Mouse (Mus musculus): Measurements from ENCODE around the gene Gm37240. TPM values are rescaled to one million over a fixed set of nuclear protein-coding genes. Genes with fewer than 3 reads are reported as not detected.

Gene Gm37240
- polyA plus RNA-seq, 1 experiment from 2014 or later = 8.9 TPM

DNA sequence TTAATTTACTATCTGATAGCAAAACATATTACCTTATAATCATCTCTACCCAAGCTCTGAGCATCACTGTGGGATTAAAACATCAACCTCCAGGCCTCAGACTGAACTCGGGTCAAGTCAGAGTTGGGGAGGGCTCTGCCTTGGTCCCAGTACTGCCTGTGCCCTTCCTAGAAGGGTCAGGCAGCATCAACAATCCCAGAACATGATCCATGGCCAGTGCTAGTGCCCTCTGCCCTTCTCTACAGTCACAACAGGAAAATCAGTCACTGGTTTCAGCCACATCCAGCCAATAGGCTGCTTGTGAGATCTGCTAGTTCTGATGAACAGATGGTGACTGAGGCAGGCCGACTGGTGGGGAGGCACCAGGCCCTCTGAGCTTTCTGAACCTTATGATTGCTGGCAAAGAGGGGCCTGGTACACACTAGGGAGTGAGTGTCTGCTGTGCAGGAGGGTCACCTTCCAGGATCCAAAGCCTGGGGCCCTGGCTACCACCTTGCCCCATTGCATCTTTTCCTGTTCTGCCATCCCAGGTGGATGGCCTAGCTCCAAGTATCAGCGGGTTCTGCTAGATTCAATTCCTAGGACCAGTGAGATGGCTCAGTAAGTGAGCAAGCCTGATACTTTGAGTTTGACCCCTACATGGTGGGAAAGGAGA lies 401.7 kb downstream of the Gm37240 start:
- peak overlapping the region; percentile 60 for H3K27ac ChIP-seq
- peak; percentile 20; the same call in 1 of the 2 replicates for ATAC-seq (replicated peaks; ENCODE audit: low FRiP score)

GRCm38 (mm10) chr3:85482636-85483035 lies 404.7 kb downstream of the Gm37240 start:
- Histone ChIP-seq H3K9ac (no peak overlapping the region), H3K9me3 (replicated peaks) (no peaks in the 10 kb centered on the region; the same call in 1 of the 2 replicates), H3K4me3 (replicated peaks) (no peak overlapping the region), H3K4me2 (no peak overlapping the region), H3K36me3 (no peaks in the 10 kb centered on the region), H3K27ac (0 out of 2 replicates have a peak overlapping the region, but pooled peaks have one; percentile 41), H3K4me1 (peaks cover 38% of the 10 kb centered on the region), H3K27me3 (no peaks in the 10 kb centered on the region)
- peak; percentile 92 for ATAC-seq (replicated peaks; ENCODE audit: low FRiP score)
- 11% methylated on average over 5 of the region's 5 CpGs for WGBS

More for the DNA sequence above, 401.7 kb downstream of the Gm37240 start:
- Histone ChIP-seq H3K9ac (no peak overlapping the region), H3K36me3 (no peaks in the 10 kb centered on the region), H3K9me3 (replicated peaks) (no peaks in the 10 kb centered on the region; the same call in 1 of the 2 replicates), H3K27me3 (no peaks in the 10 kb centered on the region), H3K4me1 (peaks cover 34% of the 10 kb centered on the region), H3K4me3 (replicated peaks) (no peak overlapping the region), H3K4me2 (no peak overlapping the region)
- WGBS = 36% methylated on average over 3 of the region's 3 CpGs

- Histone ChIP-seq H3K27ac (no peak overlapping the region), H3K36me3 (no peaks in the 10 kb centered on the region), H3K4me1 (peaks cover 31% of the 10 kb centered on the region), H3K4me2 (no peak overlapping the region), H3K4me3 (replicated peaks) (no peak overlapping the region), H3K9ac (no peak overlapping the region), H3K9me3 (replicated peaks) (no peaks in the 10 kb centered on the region; the same call in 1 of the 2 replicates), H3K27me3 (no peaks in the 10 kb centered on the region)
- ATAC-seq (replicated peaks; ENCODE audit: low FRiP score) = no peak
- WGBS = 77% methylated on average over 1 of the region's 1 CpGs
Observed at GRCm38 (mm10) chr3:85480638-85481037, 406.7 kb downstream of the Gm37240 start.

GRCm38 (mm10) chr3:85478731-85479130 lies 408.6 kb downstream of the Gm37240 start:
- no peaks in the 10 kb centered on the region for H3K27me3 ChIP-seq
- peaks cover 18% of the 10 kb centered on the region for H3K4me1 ChIP-seq
- H3K4me2 ChIP-seq = no peak overlapping the region
- no peak for ATAC-seq (replicated peaks; ENCODE audit: low FRiP score)
- H3K9ac ChIP-seq = no peak overlapping the region
- H3K9me3 ChIP-seq (replicated peaks) = no peaks in the 10 kb centered on the region; the same call in 1 of the 2 replicates
- H3K27ac ChIP-seq = 0 out of 2 replicates have a peak overlapping the region, but pooled peaks have one; percentile 14
- H3K36me3 ChIP-seq = no peaks in the 10 kb centered on the region
- WGBS = 86% methylated on average over 8 of the region's 8 CpGs
- H3K4me3 ChIP-seq (replicated peaks) = no peak overlapping the region

DNA sequence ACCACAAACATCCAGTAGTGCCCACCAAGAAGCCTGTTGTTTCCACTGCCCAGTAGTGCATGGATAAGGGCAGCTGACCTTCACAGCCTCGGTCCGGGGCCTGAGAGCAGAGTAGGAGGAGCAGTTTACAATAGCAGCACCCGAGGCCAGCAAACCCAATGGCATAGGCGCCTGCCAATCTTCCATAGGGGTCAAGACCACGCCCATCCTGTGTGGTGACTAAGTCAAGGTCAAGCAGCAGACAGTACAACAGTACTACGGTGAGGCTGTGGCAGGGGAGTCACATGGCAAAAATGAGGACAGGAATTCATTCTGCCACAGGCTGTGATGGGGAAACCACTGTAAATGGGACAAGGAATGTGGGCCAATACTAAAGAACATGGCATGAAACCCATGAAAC lies 417.6 kb downstream of the Gm37240 start:
- Histone ChIP-seq H3K4me3 (replicated peaks) (no peak overlapping the region), H3K9ac (no peak overlapping the region), H3K9me3 (replicated peaks) (no peaks in the 10 kb centered on the region), H3K27me3 (no peaks in the 10 kb centered on the region), H3K27ac (no peak overlapping the region), H3K4me2 (no peak overlapping the region), H3K4me1 (0 out of 2 replicates have a peak, but pooled peaks cover 3% of the 10 kb centered on the region), H3K36me3 (no peaks in the 10 kb centered on the region)
- ATAC-seq (replicated peaks; ENCODE audit: low FRiP score) = no peak
- 55% methylated on average over 6 of the region's 6 CpGs for WGBS

DNA sequence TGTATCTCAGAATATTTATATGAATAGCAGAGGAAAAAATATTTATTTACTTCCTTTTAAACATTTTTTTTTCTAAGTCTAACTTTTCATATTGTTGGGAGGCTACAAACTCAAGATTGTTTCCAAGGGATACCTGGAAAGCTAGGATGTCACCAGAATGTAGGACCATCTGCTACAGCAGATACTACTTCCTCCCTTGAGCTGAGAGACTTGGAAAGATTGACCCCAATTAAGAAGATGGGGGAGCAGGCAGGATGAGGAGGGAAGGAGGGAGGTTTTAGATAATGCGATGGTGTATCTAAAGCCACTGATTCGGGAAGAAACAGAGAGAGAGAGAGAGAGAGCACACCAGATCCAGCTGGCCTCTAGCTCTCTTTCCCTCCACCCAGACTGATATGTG lies 418.3 kb downstream of the Gm37240 start:
- no peak for ATAC-seq (replicated peaks; ENCODE audit: low FRiP score)
- no peaks in the 10 kb centered on the region for H3K27me3 ChIP-seq
- H3K4me2 ChIP-seq = no peak overlapping the region
- H3K4me3 ChIP-seq (replicated peaks) = no peak overlapping the region
- no peaks in the 10 kb centered on the region for H3K36me3 ChIP-seq
- H3K9ac ChIP-seq = no peak overlapping the region
- 0 out of 2 replicates have a peak, but pooled peaks cover 3% of the 10 kb centered on the region for H3K4me1 ChIP-seq
- H3K9me3 ChIP-seq (replicated peaks) = no peaks in the 10 kb centered on the region
- 62% methylated on average over 2 of the region's 2 CpGs for WGBS
- H3K27ac ChIP-seq = no peak overlapping the region

DNA sequence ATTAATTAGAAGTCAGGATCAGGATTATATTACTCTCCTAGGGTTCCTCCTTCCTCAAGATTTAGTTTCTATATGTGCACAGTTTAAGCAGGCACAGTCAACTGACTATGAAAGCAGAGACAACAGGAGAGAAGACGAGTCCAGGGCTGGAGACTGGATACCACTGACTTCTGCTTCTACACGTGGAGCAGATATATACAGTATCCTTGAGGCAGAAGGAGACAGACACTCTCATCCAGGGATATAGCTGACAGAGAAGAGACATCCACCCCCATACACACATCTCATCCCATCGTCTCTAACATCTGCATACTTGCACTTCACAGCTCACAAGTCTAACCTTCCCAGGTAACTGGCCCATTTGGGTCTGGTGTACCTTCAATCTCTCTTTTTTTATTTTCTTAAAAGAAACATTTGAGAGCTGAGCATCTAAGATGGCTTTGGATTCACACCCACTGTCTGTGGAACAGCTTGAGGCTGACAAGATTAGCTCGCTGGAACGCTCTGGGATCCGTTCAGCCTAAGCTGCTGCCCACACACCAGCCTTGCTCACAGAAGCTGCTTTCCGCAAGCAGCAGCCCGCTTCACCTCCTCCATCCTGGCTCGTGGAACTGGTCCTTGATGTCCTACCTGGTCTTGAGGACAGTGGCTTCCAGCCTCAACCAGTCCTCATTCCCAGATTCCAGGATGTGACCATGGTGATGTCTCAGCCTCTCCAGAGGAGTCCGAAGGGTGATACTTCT lies 421.9 kb downstream of the Gm37240 start:
- Histone ChIP-seq H3K9ac (no peak overlapping the region), H3K27me3 (no peaks in the 10 kb centered on the region), H3K9me3 (replicated peaks) (no peaks in the 10 kb centered on the region), H3K4me1 (0 out of 2 replicates have a peak, but pooled peaks cover 3% of the 10 kb centered on the region), H3K4me2 (no peak overlapping the region), H3K27ac (no peak overlapping the region), H3K36me3 (no peaks in the 10 kb centered on the region), H3K4me3 (replicated peaks) (no peak overlapping the region)
- ATAC-seq (replicated peaks; ENCODE audit: low FRiP score) = no peak
- 73% methylated on average over 10 of the region's 10 CpGs for WGBS

GRCm38 (mm10) chr3:85460021-85460420 lies 427.3 kb downstream of the Gm37240 start:
- no peak overlapping the region for H3K4me2 ChIP-seq
- no peak overlapping the region for H3K27ac ChIP-seq
- ATAC-seq (replicated peaks; ENCODE audit: low FRiP score) = no peak
- H3K9me3 ChIP-seq (replicated peaks) = no peaks in the 10 kb centered on the region
- no peaks in the 10 kb centered on the region for H3K36me3 ChIP-seq
- H3K4me1 ChIP-seq = no peaks in the 10 kb centered on the region
- H3K4me3 ChIP-seq (replicated peaks) = no peak overlapping the region
- 88% methylated on average over 6 of the region's 6 CpGs for WGBS
- no peak overlapping the region for H3K9ac ChIP-seq
- no peaks in the 10 kb centered on the region for H3K27me3 ChIP-seq

DNA sequence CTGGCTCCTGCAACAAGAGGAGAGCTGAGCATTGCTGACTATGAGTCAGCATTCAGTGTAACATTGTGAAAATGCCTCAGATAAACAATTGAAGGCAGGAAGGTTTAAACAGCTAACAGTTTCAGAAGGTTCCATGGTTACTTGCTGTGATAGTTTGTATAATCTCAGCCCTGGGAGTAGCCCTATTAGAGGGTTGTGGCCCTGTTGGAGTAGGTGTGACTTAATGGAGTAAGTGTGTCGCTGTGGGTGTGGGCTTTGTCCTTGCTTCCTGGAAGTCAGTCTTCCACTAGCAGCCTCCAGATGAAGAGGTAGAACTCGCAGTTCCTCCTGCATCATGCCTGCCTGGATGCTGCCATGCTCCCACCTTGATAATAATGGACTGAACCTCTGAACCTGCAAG lies 430.3 kb downstream of the Gm37240 start:
- Histone ChIP-seq H3K4me3 (replicated peaks) (no peak overlapping the region), H3K27me3 (no peaks in the 10 kb centered on the region), H3K4me2 (no peak overlapping the region), H3K36me3 (no peaks in the 10 kb centered on the region), H3K9ac (no peak overlapping the region), H3K9me3 (replicated peaks) (no peaks in the 10 kb centered on the region), H3K4me1 (no peaks in the 10 kb centered on the region), H3K27ac (no peak overlapping the region)
- WGBS = 90% methylated on average over 2 of the region's 2 CpGs
- ATAC-seq (replicated peaks; ENCODE audit: low FRiP score) = no peak

GRCm38 (mm10) chr3:85455453-85455852 lies 431.9 kb downstream of the Gm37240 start:
- Histone ChIP-seq H3K9me3 (replicated peaks) (no peaks in the 10 kb centered on the region), H3K27ac (no peak overlapping the region), H3K27me3 (no peaks in the 10 kb centered on the region), H3K4me1 (no peaks in the 10 kb centered on the region), H3K4me2 (no peak overlapping the region), H3K36me3 (no peaks in the 10 kb centered on the region), H3K4me3 (replicated peaks) (no peak overlapping the region), H3K9ac (no peak overlapping the region)
- WGBS = 80% methylated on average over 3 of the region's 3 CpGs
- no peak for ATAC-seq (replicated peaks; ENCODE audit: low FRiP score)

DNA sequence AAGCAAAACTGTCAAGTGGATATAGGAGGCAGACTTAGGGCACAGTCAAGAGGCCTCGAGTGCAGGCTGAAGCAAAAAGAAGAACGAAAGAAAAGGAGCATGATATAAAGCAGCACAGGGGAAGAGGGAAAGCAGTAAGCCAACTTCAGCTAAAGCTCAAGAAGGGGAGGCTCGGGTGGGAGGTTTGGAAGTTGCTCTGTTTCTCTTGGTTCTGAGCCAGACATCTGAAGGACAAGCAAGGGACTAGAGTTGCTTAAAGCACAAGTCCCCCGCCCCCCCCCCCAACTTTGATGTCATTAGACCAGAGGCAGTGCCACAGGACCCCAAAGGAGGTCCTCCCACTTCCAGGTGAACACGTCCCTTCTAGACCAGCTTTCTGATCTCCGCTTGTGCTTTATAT lies 433.3 kb downstream of the Gm37240 start:
- Histone ChIP-seq H3K9me3 (replicated peaks) (no peaks in the 10 kb centered on the region), H3K27me3 (no peaks in the 10 kb centered on the region), H3K9ac (no peak overlapping the region), H3K4me3 (replicated peaks) (no peak overlapping the region), H3K27ac (no peak overlapping the region), H3K4me1 (no peaks in the 10 kb centered on the region), H3K36me3 (no peaks in the 10 kb centered on the region), H3K4me2 (no peak overlapping the region)
- no peak for ATAC-seq (replicated peaks; ENCODE audit: low FRiP score)
- WGBS = 59% methylated on average over 6 of the region's 6 CpGs

GRCm38 (mm10) chr3:85449461-85449860 lies 437.9 kb downstream of the Gm37240 start:
- Histone ChIP-seq H3K9me3 (replicated peaks) (no peaks in the 10 kb centered on the region), H3K4me2 (no peak overlapping the region), H3K27ac (no peak overlapping the region), H3K9ac (no peak overlapping the region), H3K27me3 (no peaks in the 10 kb centered on the region), H3K4me1 (no peaks in the 10 kb centered on the region), H3K36me3 (no peaks in the 10 kb centered on the region), H3K4me3 (replicated peaks) (no peak overlapping the region)
- 75% methylated on average over 4 of the region's 4 CpGs for WGBS
- no peak for ATAC-seq (replicated peaks; ENCODE audit: low FRiP score)
